Mouse (Mus musculus) erythroblast, embryonic 14.5 days (primary cell): ENCODE results near the gene Ksr1.

ENCODE experiments used
- GATA1 ChIP-seq: IDR thresholded peaks from 2 replicates; pipeline ENCODE4 v1.6.1; 2012; ENCODE audit warnings: low read length, inconsistent platforms, mixed read lengths
- TAL1 ChIP-seq: IDR thresholded peaks from 3 replicates; pipeline ENCODE4 v1.6.1; 2012; ENCODE audit warnings: low read length, inconsistent platforms, mixed read lengths

DNA sequence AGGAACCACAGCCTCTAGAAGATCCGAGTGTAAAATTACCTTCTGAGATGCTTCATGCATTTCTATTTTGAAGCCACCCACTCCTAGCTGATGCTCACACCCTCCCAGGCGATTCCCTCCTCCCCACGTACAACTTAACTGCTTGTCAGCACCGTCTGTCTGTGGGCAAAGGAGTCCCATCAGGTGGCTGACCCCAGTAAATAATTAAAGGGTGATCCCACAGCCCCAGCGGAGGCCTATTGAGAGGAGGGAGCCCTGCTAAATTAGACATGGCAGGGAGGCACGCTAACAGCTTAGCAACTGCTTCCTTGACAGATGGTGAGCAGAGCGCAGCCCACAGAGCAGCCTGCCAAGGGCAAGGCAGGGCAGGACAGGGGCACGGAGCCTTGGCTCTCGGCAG is 29.5 kb downstream of the Ksr1 start:
- TF ChIP-seq TAL1 (no peak), GATA1 (no peak)
